Mouse (Mus musculus): ENCODE measurements around the gene Clta. TPM values are rescaled to one million over a fixed set of nuclear protein-coding genes. Genes with fewer than 3 reads are reported as not detected.

The Clta gene
- polyA plus RNA-seq, 1 experiment from 2014 or later = 215 TPM

- H3K4me2 ChIP-seq = no peak overlapping the region
- no peak overlapping the region for H3K9ac ChIP-seq (ENCODE audit: low read depth, low read length)
- WGBS = 87% methylated on average over 19 of the region's 19 CpGs
- H3K27me3 ChIP-seq (replicated peaks; ENCODE audit: control insufficient read depth, insufficient read depth, low read length) = no peaks in the 10 kb centered on the region
- H3K4me1 ChIP-seq (replicated peaks; ENCODE audit: control insufficient read depth, insufficient read depth, low read length) = peaks cover 3% of the 10 kb centered on the region; the same call in 1 of the 2 replicates
- no peak overlapping the region for H3K27ac ChIP-seq (ENCODE audit: low read depth, low read length)
- H3K36me3 ChIP-seq (ENCODE audit: control insufficient read depth, insufficient read depth, low read length) = no peaks in the 10 kb centered on the region
- H3K4me3 ChIP-seq (ENCODE audit: low read depth, low read length) = no peak overlapping the region
- DNase-seq (ENCODE audit: low spot score) (no peak), ATAC-seq (replicated peaks; ENCODE audit: low FRiP score) (no peak)
- H3K9me3 ChIP-seq (ENCODE audit: control insufficient read depth, low read length) = no peaks in the 10 kb centered on the region
Measured at GRCm38 (mm10) chr4:43984326-43984725, 19.9 kb upstream of the Clta start.

DNA sequence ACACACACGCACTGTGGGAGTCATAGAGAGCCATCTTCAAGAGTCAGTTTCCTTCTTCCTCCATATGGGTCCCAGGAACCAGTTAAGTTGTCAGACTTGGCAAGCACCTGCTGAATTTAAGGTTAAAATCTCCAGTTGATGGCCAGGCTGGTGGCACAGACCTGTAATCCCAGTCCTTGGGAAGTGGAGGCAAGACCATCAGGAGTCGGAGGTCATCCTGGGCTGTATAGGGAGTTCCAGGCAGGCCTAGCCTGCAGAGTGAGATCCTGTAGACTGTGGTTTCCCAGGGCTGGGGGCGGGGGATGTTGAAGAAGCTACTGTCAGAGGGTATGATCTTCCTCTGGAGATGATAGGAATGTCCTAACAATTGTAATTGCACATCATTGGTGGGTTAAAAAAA lies 15.3 kb upstream of the Clta start:
- H3K4me2 ChIP-seq = no peak overlapping the region
- H3K4me1 ChIP-seq (replicated peaks; ENCODE audit: control insufficient read depth, insufficient read depth, low read length) = no peaks in the 10 kb centered on the region
- H3K27ac ChIP-seq (ENCODE audit: low read depth, low read length) = no peak overlapping the region
- no peaks in the 10 kb centered on the region for H3K36me3 ChIP-seq (ENCODE audit: control insufficient read depth, insufficient read depth, low read length)
- DNase-seq (ENCODE audit: low spot score) = no peak
- no peaks in the 10 kb centered on the region for H3K9me3 ChIP-seq (ENCODE audit: control insufficient read depth, low read length)
- no peak overlapping the region for H3K4me3 ChIP-seq (ENCODE audit: low read depth, low read length)
- no peak overlapping the region for H3K9ac ChIP-seq (ENCODE audit: low read depth, low read length)
- ATAC-seq (replicated peaks; ENCODE audit: low FRiP score) = no peak
- WGBS = 85% methylated on average over 3 of the region's 3 CpGs
- no peaks in the 10 kb centered on the region for H3K27me3 ChIP-seq (replicated peaks; ENCODE audit: control insufficient read depth, insufficient read depth, low read length)

DNA sequence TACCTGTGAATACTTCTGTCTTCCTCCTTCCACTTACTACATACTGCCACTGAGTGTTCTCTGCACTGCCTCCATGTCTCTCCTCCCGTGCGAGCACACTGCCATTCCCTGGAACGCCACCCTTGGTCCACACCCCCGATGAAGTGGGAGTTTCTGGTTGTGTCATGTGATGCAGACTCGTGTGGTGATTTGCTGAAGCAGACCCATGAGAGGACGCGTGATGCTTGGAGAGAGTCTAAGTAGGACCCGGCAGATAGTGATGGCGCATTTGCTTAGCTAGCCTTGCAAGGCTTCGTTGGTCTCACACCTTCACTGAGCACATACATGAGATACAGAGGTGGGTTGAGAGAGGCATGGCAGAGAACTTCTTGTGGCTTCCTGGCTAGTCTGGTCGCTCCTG lies 11.2 kb upstream of the Clta start:
- Histone ChIP-seq H3K9me3 (ENCODE audit: control insufficient read depth, low read length) (no peaks in the 10 kb centered on the region), H3K4me1 (replicated peaks; ENCODE audit: control insufficient read depth, insufficient read depth, low read length) (no peaks in the 10 kb centered on the region), H3K36me3 (ENCODE audit: control insufficient read depth, insufficient read depth, low read length) (no peaks in the 10 kb centered on the region), H3K27ac (ENCODE audit: low read depth, low read length) (no peak overlapping the region), H3K4me2 (no peak overlapping the region), H3K27me3 (replicated peaks; ENCODE audit: control insufficient read depth, insufficient read depth, low read length) (no peaks in the 10 kb centered on the region), H3K4me3 (ENCODE audit: low read depth, low read length) (no peak overlapping the region), H3K9ac (ENCODE audit: low read depth, low read length) (no peak overlapping the region)
- DNase-seq (ENCODE audit: low spot score) = no peak
- no peak for ATAC-seq (replicated peaks; ENCODE audit: low FRiP score)
- WGBS = 90% methylated on average over 11 of the region's 11 CpGs

- no peak overlapping the region for H3K9ac ChIP-seq (ENCODE audit: low read depth, low read length)
- no peaks in the 10 kb centered on the region for H3K36me3 ChIP-seq (ENCODE audit: control insufficient read depth, insufficient read depth, low read length)
- no peaks in the 10 kb centered on the region for H3K27me3 ChIP-seq (replicated peaks; ENCODE audit: control insufficient read depth, insufficient read depth, low read length)
- WGBS = 76% methylated on average over 2 of the region's 2 CpGs
- H3K4me1 ChIP-seq (replicated peaks; ENCODE audit: control insufficient read depth, insufficient read depth, low read length) = no peaks in the 10 kb centered on the region
- no peak overlapping the region for H3K4me3 ChIP-seq (ENCODE audit: low read depth, low read length)
- H3K9me3 ChIP-seq (ENCODE audit: control insufficient read depth, low read length) = no peaks in the 10 kb centered on the region
- DNase-seq (ENCODE audit: low spot score) = no peak
- H3K27ac ChIP-seq (ENCODE audit: low read depth, low read length) = no peak overlapping the region
- no peak for ATAC-seq (replicated peaks; ENCODE audit: low FRiP score)
- H3K4me2 ChIP-seq = no peak overlapping the region
Measured at GRCm38 (mm10) chr4:43994342-43994741, 9.9 kb upstream of the Clta start.

DNA sequence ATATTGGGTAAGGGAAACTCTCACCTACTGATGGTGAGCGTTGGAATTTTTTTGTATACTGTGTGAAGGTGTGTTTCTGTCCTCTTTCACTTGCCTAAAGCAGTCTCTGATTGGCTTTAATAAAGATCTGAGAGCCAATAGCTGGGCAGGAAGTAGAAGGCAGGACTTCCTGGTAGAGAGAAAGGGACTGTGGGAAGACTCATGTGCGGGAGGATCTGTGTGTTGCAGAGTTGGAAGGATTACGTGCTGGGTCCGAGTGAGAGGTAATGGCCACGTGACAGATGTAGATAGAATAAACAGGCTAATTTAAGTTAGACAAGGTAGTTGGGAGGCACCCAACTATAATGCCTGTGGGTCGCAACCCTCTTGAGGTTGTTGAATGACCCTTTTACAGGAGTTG lies 630 bp upstream of the Clta start:
- H3K36me3 ChIP-seq (ENCODE audit: control insufficient read depth, insufficient read depth, low read length) = no peaks in the 10 kb centered on the region
- H3K27ac ChIP-seq (ENCODE audit: low read depth, low read length) = peak overlapping the region; percentile 94
- no peaks in the 10 kb centered on the region for H3K9me3 ChIP-seq (ENCODE audit: control insufficient read depth, low read length)
- H3K4me1 ChIP-seq (replicated peaks; ENCODE audit: control insufficient read depth, insufficient read depth, low read length) = no peaks in the 10 kb centered on the region
- ATAC-seq (replicated peaks; ENCODE audit: low FRiP score) = peak; percentile 71
- no peaks in the 10 kb centered on the region for H3K27me3 ChIP-seq (replicated peaks; ENCODE audit: control insufficient read depth, insufficient read depth, low read length)
- 62% methylated on average over 6 of the region's 6 CpGs for WGBS
- no peak for DNase-seq (ENCODE audit: low spot score)
- H3K4me3 ChIP-seq (ENCODE audit: low read depth, low read length) = peak overlapping the region; percentile 33; the same call in 1 of the 2 replicates
- H3K9ac ChIP-seq (ENCODE audit: low read depth, low read length) = peak overlapping the region; percentile 41
- H3K4me2 ChIP-seq = peak overlapping the region; percentile 67

DNA sequence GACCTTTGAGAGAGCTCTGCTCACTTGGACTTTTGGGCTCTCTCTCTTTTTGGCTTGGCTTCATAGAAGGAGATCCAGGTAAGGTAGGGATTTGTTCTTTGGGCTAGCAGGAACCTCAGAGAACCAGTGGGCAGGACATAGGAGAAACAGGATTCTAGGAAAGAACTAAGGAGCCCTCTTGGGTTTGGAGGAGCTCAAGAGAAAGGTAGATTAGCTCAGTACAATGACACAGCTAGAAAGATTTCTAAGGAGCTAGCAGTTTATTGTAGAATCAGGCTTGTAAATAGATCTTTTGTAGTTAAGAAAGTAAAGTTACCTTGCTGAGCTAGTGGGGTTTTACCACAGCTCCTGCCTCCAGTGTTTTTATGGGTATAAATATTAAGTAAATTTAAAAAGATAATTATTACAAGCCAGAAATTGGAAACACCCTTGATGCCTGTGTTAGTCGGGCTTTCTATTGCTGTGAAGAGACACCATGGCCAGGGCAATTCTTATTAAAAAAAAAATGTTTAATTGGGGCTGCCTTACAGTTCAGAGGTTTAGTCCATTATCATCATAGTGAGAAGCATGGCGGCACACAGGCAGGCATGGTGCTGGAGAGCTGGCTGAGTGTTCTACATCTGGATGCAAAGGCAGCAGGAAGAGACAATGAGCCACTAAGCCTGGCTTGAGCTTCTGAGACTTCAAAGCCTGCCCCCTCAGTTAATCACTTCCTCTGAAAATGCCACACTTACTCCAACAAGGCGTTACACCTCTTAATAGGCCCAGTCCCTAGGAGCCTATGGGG lies 564 bp downstream of the Clta start:
- DNase-seq (ENCODE audit: low spot score) (no peak), ATAC-seq (replicated peaks; ENCODE audit: low FRiP score) (0 out of 2 replicates have a peak, but pooled peaks have one; percentile 25)

DNA sequence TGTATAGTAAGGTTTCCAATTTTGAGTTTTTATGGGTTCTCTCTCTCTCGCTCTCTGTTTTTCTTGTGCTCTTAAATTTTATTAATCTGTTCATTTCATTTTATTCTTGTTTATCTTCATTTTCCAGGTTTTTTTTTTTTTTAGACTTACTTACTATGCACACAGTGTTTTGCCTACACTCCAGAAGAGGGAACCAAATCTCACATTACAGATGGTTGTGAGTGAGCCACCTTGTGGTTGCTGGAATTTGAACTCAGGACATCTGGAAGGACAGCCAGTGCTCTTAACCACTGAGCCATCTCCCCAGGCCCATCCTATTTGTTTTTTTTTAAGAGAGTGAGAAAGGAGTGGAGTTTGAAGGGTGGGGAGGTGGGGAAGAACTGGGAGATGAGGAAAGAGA lies 5.9 kb downstream of the Clta start:
- 97% methylated on average over 1 of the region's 1 CpGs for WGBS

More for the DNA sequence above, 564 bp downstream of the Clta start:
- H3K27ac ChIP-seq (ENCODE audit: low read depth, low read length) = peak overlapping the region; percentile 94
- H3K4me2 ChIP-seq = peak overlapping the region; percentile 67
- H3K4me1 ChIP-seq (replicated peaks; ENCODE audit: control insufficient read depth, insufficient read depth, low read length) = no peaks in the 10 kb centered on the region
- H3K9ac ChIP-seq (ENCODE audit: low read depth, low read length) = peak overlapping the region; percentile 70
- no peaks in the 10 kb centered on the region for H3K9me3 ChIP-seq (ENCODE audit: control insufficient read depth, low read length)
- no peaks in the 10 kb centered on the region for H3K27me3 ChIP-seq (replicated peaks; ENCODE audit: control insufficient read depth, insufficient read depth, low read length)
- 64% methylated on average over 3 of the region's 3 CpGs for WGBS
- no peaks in the 10 kb centered on the region for H3K36me3 ChIP-seq (ENCODE audit: control insufficient read depth, insufficient read depth, low read length)
- H3K4me3 ChIP-seq (ENCODE audit: low read depth, low read length) = peak overlapping the region; percentile 33

DNA sequence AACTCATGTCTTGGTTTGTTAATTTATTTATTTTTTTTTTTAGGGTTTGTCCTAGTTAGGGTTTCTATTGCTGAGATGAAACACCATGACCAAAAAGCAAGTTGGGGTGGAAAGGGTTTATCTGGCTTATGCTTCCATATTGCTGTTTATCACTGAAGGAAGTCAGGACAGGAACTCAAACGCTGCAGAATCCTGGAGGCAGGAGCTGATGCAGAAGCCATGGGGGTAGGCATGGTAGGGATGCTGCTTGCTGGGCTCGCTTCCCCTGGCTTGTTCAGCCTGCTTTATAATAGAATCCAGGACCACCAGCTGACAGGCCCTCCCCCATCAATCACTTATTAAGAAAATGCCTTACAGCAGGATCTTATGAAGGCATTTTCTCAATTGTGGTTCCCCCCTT lies 6.6 kb downstream of the Clta start:
- Histone ChIP-seq H3K36me3 (ENCODE audit: control insufficient read depth, insufficient read depth, low read length) (no peaks in the 10 kb centered on the region), H3K27me3 (replicated peaks; ENCODE audit: control insufficient read depth, insufficient read depth, low read length) (no peaks in the 10 kb centered on the region), H3K9me3 (ENCODE audit: control insufficient read depth, low read length) (no peaks in the 10 kb centered on the region), H3K4me1 (replicated peaks; ENCODE audit: control insufficient read depth, insufficient read depth, low read length) (peaks cover 13% of the 10 kb centered on the region), H3K4me3 (ENCODE audit: low read depth, low read length) (no peak overlapping the region), H3K27ac (ENCODE audit: low read depth, low read length) (no peak overlapping the region), H3K9ac (ENCODE audit: low read depth, low read length) (no peak overlapping the region), H3K4me2 (no peak overlapping the region)
- DNase-seq (ENCODE audit: low spot score) (no peak), ATAC-seq (replicated peaks; ENCODE audit: low FRiP score) (no peak)
- 44% methylated on average over 2 of the region's 2 CpGs for WGBS

More for the DNA sequence above, 5.9 kb downstream of the Clta start:
- Histone ChIP-seq H3K9ac (ENCODE audit: low read depth, low read length) (no peak overlapping the region), H3K4me3 (ENCODE audit: low read depth, low read length) (no peak overlapping the region), H3K4me2 (no peak overlapping the region), H3K9me3 (ENCODE audit: control insufficient read depth, low read length) (no peaks in the 10 kb centered on the region), H3K27me3 (replicated peaks; ENCODE audit: control insufficient read depth, insufficient read depth, low read length) (no peaks in the 10 kb centered on the region), H3K27ac (ENCODE audit: low read depth, low read length) (no peak overlapping the region), H3K36me3 (ENCODE audit: control insufficient read depth, insufficient read depth, low read length) (no peaks in the 10 kb centered on the region), H3K4me1 (replicated peaks; ENCODE audit: control insufficient read depth, insufficient read depth, low read length) (peaks cover 12% of the 10 kb centered on the region)
- no peak for ATAC-seq (replicated peaks; ENCODE audit: low FRiP score)
- DNase-seq (ENCODE audit: low spot score) = no peak

DNA sequence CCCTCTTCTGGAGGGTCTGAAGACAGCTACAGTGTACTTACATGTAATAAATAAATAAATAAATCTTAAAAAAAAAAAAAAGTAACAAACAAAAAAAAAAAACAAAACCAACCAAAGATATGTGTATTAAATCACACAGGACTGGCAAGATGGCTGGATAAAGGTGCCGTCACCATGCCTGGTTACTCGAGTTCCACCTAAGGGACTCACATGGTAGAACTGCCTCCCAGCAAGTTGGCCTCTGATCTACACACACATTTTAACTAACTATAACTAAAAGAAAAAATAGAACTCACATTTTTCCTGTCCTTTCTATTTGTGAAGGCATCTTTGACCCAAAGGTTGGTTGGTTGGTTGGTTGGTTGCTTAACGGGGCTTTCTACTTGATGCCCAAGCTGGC lies 7.5 kb downstream of the Clta start:
- Histone ChIP-seq H3K4me2 (peak overlapping the region; percentile 65), H3K27me3 (replicated peaks; ENCODE audit: control insufficient read depth, insufficient read depth, low read length) (no peaks in the 10 kb centered on the region), H3K36me3 (ENCODE audit: control insufficient read depth, insufficient read depth, low read length) (no peaks in the 10 kb centered on the region), H3K9ac (ENCODE audit: low read depth, low read length) (peak overlapping the region; percentile 95), H3K4me3 (ENCODE audit: low read depth, low read length) (peak overlapping the region; percentile 94), H3K9me3 (ENCODE audit: control insufficient read depth, low read length) (no peaks in the 10 kb centered on the region), H3K27ac (ENCODE audit: low read depth, low read length) (peak overlapping the region; percentile 74; the same call in 1 of the 2 replicates), H3K4me1 (replicated peaks; ENCODE audit: control insufficient read depth, insufficient read depth, low read length) (peaks cover 14% of the 10 kb centered on the region)
- DNase-seq (ENCODE audit: low spot score) (no peak), ATAC-seq (replicated peaks; ENCODE audit: low FRiP score) (no peak)
- WGBS = 67% methylated on average over 3 of the region's 3 CpGs

Measured in liver, embryonic 11.5 days (tissue).